Mouse (Mus musculus) heart, postnatal 0 days (tissue): ENCODE measurements around the gene Sned1. TPM values are rescaled to one million over a fixed set of nuclear protein-coding genes. Genes with fewer than 3 reads are reported as not detected.

Experiments
- ATAC-seq: fragments of 200-750 bp; cut with Nextera tagmentation; 2 replicates; pipeline ENCODE4 v1.8.0; 2017; ENCODE audit warnings: low read depth, moderate number of reproducible peaks, moderate library complexity; ENCODE audit not compliant: insufficient read depth
- DNase-seq: peaks from one replicate; pipeline ENCODE4 v3.0.0-alpha.2; 2016; ENCODE audit warnings: low spot score
- H3K27ac ChIP-seq: fragments of 300-500 bp; sonication (generic); 2 replicates; pipeline ENCODE4 v1.5.1; 2014; ENCODE audit warnings: low read depth, mild to moderate bottlenecking
- H3K27me3 ChIP-seq: fragments of 300-500 bp; sonication (generic); 2 replicates; pipeline ENCODE4 v1.6.1; 2014; ENCODE audit warnings: low read length, mixed read lengths; ENCODE audit not compliant: control insufficient read depth, insufficient read depth
- H3K36me3 ChIP-seq: fragments of 300-500 bp; sonication (generic); replicated peaks from 2 replicates; pipeline ENCODE4 v1.6.1; 2014; ENCODE audit warnings: low read length, mixed read lengths; ENCODE audit not compliant: control insufficient read depth, insufficient read depth
- H3K4me1 ChIP-seq: fragments of 300-500 bp; sonication (generic); 2 replicates; pipeline ENCODE4 v1.6.1; 2014; ENCODE audit warnings: antibody characterized with exemption; ENCODE audit not compliant: control insufficient read depth, insufficient read depth
- H3K4me2 ChIP-seq: fragments of 300-500 bp; sonication (generic); 2 replicates; pipeline ENCODE4 v1.6.1; 2014; ENCODE audit warnings: low read depth, mild to moderate bottlenecking, low read length, moderate library complexity
- H3K4me3 ChIP-seq: fragments of 300-500 bp; sonication (generic); 2 replicates; pipeline ENCODE4 v1.5.1; 2014; ENCODE audit warnings: low read depth, low read length
- H3K9ac ChIP-seq: fragments of 300-500 bp; sonication (generic); replicated peaks from 2 replicates; pipeline ENCODE4 v1.6.1; 2014; ENCODE audit warnings: low read depth, low read length, mixed read lengths
- H3K9me3 ChIP-seq: fragments of 300-500 bp; sonication (generic); replicated peaks from 2 replicates; pipeline ENCODE4 v1.6.1; 2016; ENCODE audit warnings: low read length; ENCODE audit not compliant: control insufficient read depth
- CTCF ChIP-seq: IDR thresholded peaks from 2 replicates; pipeline ENCODE4 v1.5.1; 2016; ENCODE audit warnings: antibody characterized with exemption, control low read depth, low read depth
- EP300 ChIP-seq: IDR thresholded peaks from 2 replicates; pipeline ENCODE4 v1.6.1; 2016; ENCODE audit warnings: antibody characterized with exemption, low read depth
- WGBS: fragments of 180-500 bp; shearing (Covaris S2); extraction: QIAGEN DNeasy Blood & Tissue Kit; methylation state at CpG from one replicate; pipeline ENCODE4 v1.1.7; 2014; 5-methylcytosine and 5-hydroxymethylcytosine counted together
- microRNA-seq: library from miRNA; unstranded; fragments of <30 nt; microRNA quantifications from one replicate; pipeline ENCODE4, GENCODE M21; 2016
- polyA plus RNA-seq: library from polyadenylated mRNA; unstranded; fragments of >200 nt; fragmentation: Nextera tagmentation; extraction: Ambion mirVana; gene quantifications from 2 replicates; pipeline ENCODE4 v1.2.1, GENCODE M21; 2015
- total RNA-seq: library from RNA; depleted of rRNA; stranded (reverse); fragments of >200 nt; gene quantifications from 2 replicates; pipeline ENCODE4 v1.2.3, GENCODE M21; 2014; ENCODE audit warnings: low replicate concordance; rRNA removed

The Sned1 gene
- total and polyA plus RNA-seq, 2 experiments from 2014 or later = 3.9 to 43.7 TPM

GRCm38 (mm10) chr1:93347176-93347575 is 111.5 kb downstream of the Sned1 start:
- no peak for DNase-seq
- H3K27me3 ChIP-seq = no peaks in the 10 kb centered on the region
- no peak for ATAC-seq
- no peak overlapping the region for H3K4me3 ChIP-seq
- no peak overlapping the region for H3K9ac ChIP-seq
- H3K36me3 ChIP-seq = peaks cover 38% of the 10 kb centered on the region
- H3K9me3 ChIP-seq = no peaks in the 10 kb centered on the region
- WGBS = 90% methylated on average over 5 of the region's 5 CpGs
- H3K4me2 ChIP-seq = no peak overlapping the region
- H3K4me1 ChIP-seq = peaks cover 11% of the 10 kb centered on the region; the same call in 1 of the 2 replicates
- H3K27ac ChIP-seq = no peak overlapping the region
- TF ChIP-seq CTCF (no peak), EP300 (no peak)

GRCm38 (mm10) chr1:93349701-93350100 is 114.1 kb downstream of the Sned1 start:
- no peak overlapping the region for H3K4me3 ChIP-seq
- H3K9me3 ChIP-seq = no peaks in the 10 kb centered on the region
- no peak overlapping the region for H3K27ac ChIP-seq
- ATAC-seq (no peak), DNase-seq (no peak)
- H3K4me1 ChIP-seq = no peaks in the 10 kb centered on the region
- H3K36me3 ChIP-seq = peaks cover 62% of the 10 kb centered on the region
- 41% methylated on average over 4 of the region's 4 CpGs for WGBS
- H3K27me3 ChIP-seq = no peaks in the 10 kb centered on the region
- no peak overlapping the region for H3K4me2 ChIP-seq
- TF ChIP-seq EP300 (no peak), CTCF (no peak)
- no peak overlapping the region for H3K9ac ChIP-seq

Small RNA genes lying within 50 kb of the gene (microRNA-seq; reads per million reads assigned to microRNA genes)
- gene Mir6901 (not detected), gene Mir6902 (not detected)

Other genes with a start within 250 kb of the Sned1 start
- gene Aqp12, start 229.5 kb upstream of the Sned1 start, total RNA-seq = not detected in 2 replicates
- gene Aqp12, start 229.5 kb upstream of the Sned1 start, polyA plus RNA-seq = not detected in 2 replicates
- gene Kif1a, start 133.9 kb upstream of the Sned1 start, total RNA-seq = 15.6 and 16.4 TPM in 2 replicates
- gene Kif1a, start 133.9 kb upstream of the Sned1 start, polyA plus RNA-seq = 7.2 and 7.3 TPM in 2 replicates
- gene Agxt, start 100.6 kb upstream of the Sned1 start, total RNA-seq = 0.15 TPM in 1 of 2 replicates, not detected in the other
- 0.12 TPM in 1 of 2 replicates, not detected in the other for gene Agxt, start 100.6 kb upstream of the Sned1 start, polyA plus RNA-seq
- gene 2310007B03Rik, start 74.9 kb upstream of the Sned1 start, total RNA-seq = 0.76 TPM in 1 of 2 replicates, not detected in the other
- 0.07 and 0.29 TPM in 2 replicates for gene 2310007B03Rik, start 74.9 kb upstream of the Sned1 start, polyA plus RNA-seq
- 0.08 TPM in 2 replicates for gene Crocc2, start 67.1 kb upstream of the Sned1 start, total RNA-seq
- gene Crocc2, start 67.1 kb upstream of the Sned1 start, polyA plus RNA-seq = 0.34 and 0.48 TPM in 2 replicates
- gene Mterf4, start 70.1 kb downstream of the Sned1 start, total RNA-seq = 17.4 and 25.9 TPM in 2 replicates
- 17.8 and 20.9 TPM in 2 replicates for gene Mterf4, start 70.1 kb downstream of the Sned1 start, polyA plus RNA-seq
- 2.8 and 3.2 TPM in 2 replicates for gene Ppp1r7, start 107.0 kb downstream of the Sned1 start, total RNA-seq
- gene Ppp1r7, start 107.0 kb downstream of the Sned1 start, polyA plus RNA-seq = 38.3 and 43.0 TPM in 2 replicates
- gene Pask, start 107.6 kb downstream of the Sned1 start, total RNA-seq = 4.3 and 5.7 TPM in 2 replicates
- gene Pask, start 107.6 kb downstream of the Sned1 start, polyA plus RNA-seq = 1.9 and 2.2 TPM in 2 replicates
- not detected in 2 replicates for gene Ano7, start 138.1 kb downstream of the Sned1 start, total RNA-seq
- 0.11 TPM in 1 of 2 replicates, not detected in the other for gene Ano7, start 138.1 kb downstream of the Sned1 start, polyA plus RNA-seq
- gene Hdlbp, start 243.0 kb downstream of the Sned1 start, total RNA-seq = 89.0 and 107 TPM in 2 replicates
- gene Hdlbp, start 243.0 kb downstream of the Sned1 start, polyA plus RNA-seq = 154 and 159 TPM in 2 replicates